Mouse (Mus musculus) CH12.LX (cell line): Measurements from ENCODE around the gene Camta1. TPM values are rescaled to one million over a fixed set of nuclear protein-coding genes. Genes with fewer than 3 reads are reported as not detected.

Experiments
- DNase-seq: peaks from one replicate; pipeline ENCODE4 v3.0.0-alpha.2; 2013; ENCODE audit errors: extremely low read depth
- H3K27ac ChIP-seq: 2 replicates; pipeline ENCODE4 v1.5.1; 2012; ENCODE audit warnings: low read depth, mild to moderate bottlenecking, control low read depth, moderate library complexity; ENCODE audit not compliant: insufficient read depth
- H3K27me3 ChIP-seq: replicated peaks from 2 replicates; pipeline ENCODE3; 2012; ENCODE audit warnings: inconsistent platforms
- H3K36me3 ChIP-seq, 2 experiments: replicated peaks in 1 of 2; 2 replicates each; pipeline versions ENCODE3 to v1.6.1; 2012; ENCODE audit warnings: inconsistent platforms in 1 of 2, low read length in 1 of 2, mild to moderate bottlenecking in 1 of 2, mixed read lengths in 1 of 2, moderate library complexity in 1 of 2; ENCODE audit not compliant: control insufficient read depth in 1 of 2, insufficient read depth in 1 of 2
- H3K4me1 ChIP-seq, 2 experiments: 2 replicates each; pipeline ENCODE4 v1.6.1; 2012; ENCODE audit warnings: inconsistent platforms in 1 of 2, moderate library complexity in 1 of 2; ENCODE audit not compliant: insufficient read depth in 2 of 2, control insufficient read depth in 1 of 2
- H3K4me2 ChIP-seq: 2 replicates; pipeline ENCODE4 v1.6.1; 2012; ENCODE audit warnings: low read depth, mild to moderate bottlenecking, control low read depth; ENCODE audit not compliant: poor library complexity, insufficient read depth, severe bottlenecking
- H3K4me3 ChIP-seq, 3 experiments: fragments of 150-350 bp in 1 of 3; sonication (generic) in 1 of 3; replicated peaks in 1 of 3; 2 replicates each; pipeline versions ENCODE3 to v1.5.1; 2011 to 2012; ENCODE audit warnings: low read depth in 2 of 3, low read length in 2 of 3, mild to moderate bottlenecking in 2 of 3, moderate library complexity in 2 of 3, control low read depth in 1 of 3, improper control_type of control experiment in 1 of 3, inconsistent platforms in 1 of 3, mixed read lengths in 1 of 3; ENCODE audit not compliant: poor library complexity in 1 of 3
- H3K79me2 ChIP-seq: replicated peaks from 2 replicates; pipeline ENCODE4 v1.6.1; 2012; ENCODE audit warnings: mild to moderate bottlenecking, moderate library complexity; ENCODE audit not compliant: control insufficient read depth, poor library complexity, insufficient read depth, severe bottlenecking; ENCODE audit errors: extremely low read depth
- H3K9ac ChIP-seq: 2 replicates; pipeline ENCODE4 v1.6.1; 2012; ENCODE audit warnings: low read depth, mild to moderate bottlenecking, control low read depth, moderate library complexity; ENCODE audit not compliant: insufficient read depth
- H3K9me3 ChIP-seq: replicated peaks from 2 replicates; pipeline ENCODE3; 2012; ENCODE audit warnings: low read length, inconsistent platforms, mixed read lengths
- BHLHE40 ChIP-seq: IDR thresholded peaks from 2 replicates; pipeline ENCODE4 v1.6.1; 2011; ENCODE audit warnings: mild to moderate bottlenecking, low read depth, low read length, improper control_type of control experiment
- CHD1 ChIP-seq: IDR thresholded peaks from 2 replicates; pipeline ENCODE4 v1.6.1; 2012; ENCODE audit warnings: low read depth, low read length, improper control_type of control experiment, inconsistent platforms
- CHD2 ChIP-seq: IDR thresholded peaks from 2 replicates; pipeline ENCODE4 v1.6.1; 2011; ENCODE audit warnings: low read length, improper control_type of control experiment
- CTCF ChIP-seq, 2 experiments: IDR thresholded peaks in 1 of 2; conservative IDR thresholded peaks in 1 of 2; 2 replicates each; pipeline ENCODE4 v1.5.1; 2011 to 2012; ENCODE audit warnings: low read depth in 2 of 2, low read length in 2 of 2, improper control_type of control experiment in 1 of 2, inconsistent platforms in 1 of 2, mild to moderate bottlenecking in 1 of 2, moderate library complexity in 1 of 2
- EP300 ChIP-seq: IDR thresholded peaks from 2 replicates; pipeline ENCODE4 v1.6.1; 2011; ENCODE audit warnings: low read length, improper control_type of control experiment
- HCFC1 ChIP-seq: IDR thresholded peaks from 2 replicates; pipeline ENCODE4 v1.6.1; 2012; ENCODE audit warnings: low read depth, mild to moderate bottlenecking, inconsistent platforms, low read length, improper control_type of control experiment
- IRF4 ChIP-seq: IDR thresholded peaks from 2 replicates; pipeline ENCODE4 v1.6.1; 2014; ENCODE audit warnings: low read depth, mild to moderate bottlenecking, inconsistent platforms, low read length, improper control_type of control experiment
- JUN ChIP-seq: IDR thresholded peaks from 2 replicates; pipeline ENCODE4 v1.6.1; 2011; ENCODE audit warnings: low read depth, mild to moderate bottlenecking, low read length, improper control_type of control experiment, moderate library complexity; ENCODE audit not compliant: insufficient read depth
- JUND ChIP-seq: conservative IDR thresholded peaks from 2 replicates; pipeline ENCODE4 v1.6.1; 2011; ENCODE audit warnings: low read depth, low read length, improper control_type of control experiment
- KAT2A ChIP-seq: IDR thresholded peaks from 2 replicates; pipeline ENCODE4 v1.6.1; 2012; ENCODE audit warnings: low read length, improper control_type of control experiment, inconsistent platforms; ENCODE audit not compliant: insufficient replicate concordance
- MAFK ChIP-seq: IDR thresholded peaks from 2 replicates; pipeline ENCODE4 v1.6.1; 2011; ENCODE audit warnings: low read length, improper control_type of control experiment; ENCODE audit not compliant: insufficient replicate concordance
- MAZ ChIP-seq: IDR thresholded peaks from 2 replicates; pipeline ENCODE4 v1.6.1; 2012; ENCODE audit warnings: low read depth, mild to moderate bottlenecking, inconsistent platforms, low read length, improper control_type of control experiment, moderate library complexity
- MEF2A ChIP-seq: IDR thresholded peaks from 2 replicates; pipeline ENCODE4 v1.6.1; 2014; ENCODE audit warnings: low read depth, mild to moderate bottlenecking, inconsistent platforms, low read length, improper control_type of control experiment, borderline replicate concordance
- MXI1 ChIP-seq: IDR thresholded peaks from 2 replicates; pipeline ENCODE4 v1.6.1; 2011; ENCODE audit warnings: mild to moderate bottlenecking, low read depth, low read length, improper control_type of control experiment
- MYC ChIP-seq: IDR thresholded peaks from 2 replicates; pipeline ENCODE4 v1.6.1; 2011; ENCODE audit warnings: low read depth, mild to moderate bottlenecking, improper control_type of control experiment, low read length
- NELFE ChIP-seq: IDR thresholded peaks from 2 replicates; pipeline ENCODE4 v1.6.1; 2011; ENCODE audit warnings: low read depth, low read length, improper control_type of control experiment
- RAD21 ChIP-seq: IDR thresholded peaks from 2 replicates; pipeline ENCODE4 v1.6.1; 2011; ENCODE audit warnings: low read depth, mild to moderate bottlenecking, low read length, improper control_type of control experiment, moderate library complexity
- SIN3A ChIP-seq: IDR thresholded peaks from 2 replicates; pipeline ENCODE4 v1.6.1; 2012; ENCODE audit warnings: low read length, improper control_type of control experiment, inconsistent platforms
- TBP ChIP-seq: conservative IDR thresholded peaks from 2 replicates; pipeline ENCODE4 v1.6.1; 2011; ENCODE audit warnings: low read depth, low read length, improper control_type of control experiment
- TCF12 ChIP-seq: IDR thresholded peaks from 2 replicates; pipeline ENCODE4 v1.6.1; 2014; ENCODE audit warnings: low read depth, mild to moderate bottlenecking, inconsistent platforms, low read length, improper control_type of control experiment
- USF1 ChIP-seq: IDR thresholded peaks from 2 replicates; pipeline ENCODE4 v1.6.1; 2014; ENCODE audit warnings: low read depth, mild to moderate bottlenecking, inconsistent platforms, low read length, improper control_type of control experiment
- USF2 ChIP-seq: conservative IDR thresholded peaks from 2 replicates; pipeline ENCODE4 v1.6.1; 2011; ENCODE audit warnings: low read depth, low read length, improper control_type of control experiment
- ZKSCAN1 ChIP-seq: IDR thresholded peaks from 2 replicates; pipeline ENCODE4 v1.6.1; 2012; ENCODE audit warnings: low read depth, inconsistent platforms, low read length, improper control_type of control experiment, borderline replicate concordance
- ZNF384 ChIP-seq: IDR thresholded peaks from 2 replicates; pipeline ENCODE4 v1.6.1; 2012; ENCODE audit warnings: low read depth, low read length, improper control_type of control experiment, inconsistent platforms
- dilution Hi-C: fragments of 300-500 bp; cut with MboI; formaldehyde crosslinking; loops from 2 replicates; pipeline ENCODE4 v1.14.3; 2020; ENCODE audit warnings: low sequenced_read_pairs; ENCODE audit not compliant: extremely low pct_unique_long_range_greater_than_20kb, extremely low pct_ligation_motif_present
- in situ Hi-C: fragments of 300-500 bp; cut with MboI; formaldehyde crosslinking; loops from 3 replicates; pipeline ENCODE4 v1.14.3; 2019; ENCODE audit warnings: low sequenced_read_pairs, low pct_ligation_motif_present, low pct_unique_long_range_greater_than_20kb, mixed read lengths
- polyA plus RNA-seq: library from polyadenylated mRNA; unstranded; fragments of >175 nt; gene quantifications from 2 replicates; pipeline ENCODE4 v1.2.1, GENCODE M21; 2012; ENCODE audit warnings: low read depth; ENCODE audit not compliant: insufficient read length
- total RNA-seq, 2 experiments: library from RNA; depleted of rRNA; stranded (reverse); fragments of 300-350 nt in 1 of 2; fragments of >200 nt in 1 of 2; gene quantifications; 2 replicates each; pipeline ENCODE4 v1.2.3; 2012 to 2014

Camta1 gene
- total and polyA plus RNA-seq, 3 experiments, result 9.9 to 32.5 (median 15.3) TPM

DNA sequence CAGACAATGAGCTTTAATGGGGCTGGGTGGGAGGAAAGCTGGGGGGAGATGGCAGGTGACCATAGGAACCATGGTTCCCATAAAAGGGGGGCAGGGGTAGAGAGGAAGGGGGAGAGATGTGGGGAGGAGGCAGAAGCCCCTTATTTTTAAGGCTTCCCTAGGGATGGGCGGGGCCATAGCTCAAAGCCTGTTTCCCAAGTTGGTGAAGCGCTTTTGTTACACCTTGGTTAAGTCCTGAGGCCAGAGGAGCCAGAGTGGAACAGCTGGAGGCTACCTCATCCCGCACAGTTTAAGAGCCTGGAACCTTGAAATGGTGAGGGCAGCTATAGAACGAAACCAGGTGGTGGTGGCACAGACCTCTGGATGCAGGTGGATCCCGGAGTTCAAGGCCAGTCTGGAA, 973.8 kb downstream of the Camta1 start:
- no peak overlapping the region for H3K27ac ChIP-seq
- dilution Hi-C loops (no loop called here), in situ Hi-C loops (no loop called here)
- H3K4me1 ChIP-seq, result no peaks in the 10 kb centered on the region
- no peak overlapping the region for H3K4me2 ChIP-seq
- no peaks in the 10 kb centered on the region for H3K79me2 ChIP-seq
- no peaks in the 10 kb centered on the region for H3K27me3 ChIP-seq
- H3K4me3 ChIP-seq, result no peak overlapping the region
- no peak for DNase-seq
- TF ChIP-seq TBP (no peak), CTCF (conservative IDR thresholded peaks at IDR 0.05 in 1 of 2, IDR thresholded peaks at IDR 0.05 in 1 of 2; ENCODE audit: low read depth in 2 of 2, low read length in 2 of 2) (no peak), KAT2A (no peak)
- H3K9ac ChIP-seq, result no peak overlapping the region
- H3K36me3 ChIP-seq, result no peaks in the 10 kb centered on the region
- H3K9me3 ChIP-seq, result no peaks in the 10 kb centered on the region

GRCm38 (mm10) chr4:150882632-150883031, 979.0 kb downstream of the Camta1 start:
- H3K27me3 ChIP-seq, result no peaks in the 10 kb centered on the region
- H3K4me3 ChIP-seq, result no peak overlapping the region
- H3K4me2 ChIP-seq, result no peak overlapping the region
- in situ Hi-C loops (no loop called here), dilution Hi-C loops (no loop called here)
- peaks cover 13% of the 10 kb centered on the region for H3K9me3 ChIP-seq
- H3K36me3 ChIP-seq, result no peaks in the 10 kb centered on the region
- no peak for DNase-seq
- H3K27ac ChIP-seq, result no peak overlapping the region
- no peak overlapping the region for H3K9ac ChIP-seq
- no peaks in the 10 kb centered on the region for H3K79me2 ChIP-seq
- no peaks in the 10 kb centered on the region for H3K4me1 ChIP-seq
- TF ChIP-seq TCF12, result no peak
- TF ChIP-seq BHLHE40, result no peak
- no peak for TF ChIP-seq CHD2
- TF ChIP-seq HCFC1, result no peak
- no peak for TF ChIP-seq MEF2A
- TF ChIP-seq EP300, result no peak
- no peak for TF ChIP-seq ZNF384
- no peak for TF ChIP-seq SIN3A
- TF ChIP-seq JUN, result no peak
- no peak for TF ChIP-seq USF2
- no peak for TF ChIP-seq MAZ
- TF ChIP-seq KAT2A, result no peak
- TF ChIP-seq TBP, result no peak

DNA sequence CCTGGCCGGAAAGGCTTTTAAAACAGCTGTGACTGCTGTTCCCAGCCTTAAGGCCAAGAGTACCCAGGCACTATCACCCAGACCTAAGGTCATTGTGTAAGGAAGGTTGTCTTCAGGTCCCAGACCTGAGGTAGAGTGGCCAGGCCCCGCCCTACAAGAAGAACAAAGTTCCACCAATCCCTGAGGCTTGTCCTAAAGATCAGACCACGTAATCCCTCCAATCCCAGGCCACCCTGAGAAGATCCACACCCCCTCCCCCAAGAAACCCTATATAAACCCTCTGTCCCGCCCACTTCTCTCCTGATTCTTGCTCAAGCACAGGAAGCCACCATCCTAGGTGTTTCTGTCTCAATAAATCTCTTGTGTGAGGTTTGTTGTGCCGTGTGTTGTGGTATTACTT, 981.3 kb downstream of the Camta1 start:
- dilution Hi-C loops (no loop called here), in situ Hi-C loops (no loop called here)
- Histone ChIP-seq H3K27me3 (no peaks in the 10 kb centered on the region), H3K4me3 (no peak overlapping the region), H3K4me1 (no peaks in the 10 kb centered on the region), H3K9me3 (peaks cover 13% of the 10 kb centered on the region), H3K27ac (no peak overlapping the region), H3K9ac (no peak overlapping the region), H3K36me3 (no peaks in the 10 kb centered on the region), H3K4me2 (no peak overlapping the region), H3K79me2 (no peaks in the 10 kb centered on the region)
- no peak for DNase-seq
- no peak for TF ChIP-seq RAD21
- no peak for TF ChIP-seq MAFK
- TF ChIP-seq KAT2A, result no peak
- no peak for TF ChIP-seq JUND
- TF ChIP-seq ZKSCAN1, result no peak
- no peak for TF ChIP-seq USF1
- TF ChIP-seq CHD2, result no peak
- TF ChIP-seq CHD1, result no peak
- no peak for TF ChIP-seq EP300
- TF ChIP-seq MYC, result no peak
- TF ChIP-seq MAZ, result no peak
- no peak for TF ChIP-seq MXI1
- no peak for TF ChIP-seq IRF4
- no peak for TF ChIP-seq NELFE
- no peak for TF ChIP-seq CTCF (conservative IDR thresholded peaks at IDR 0.05 in 1 of 2, IDR thresholded peaks at IDR 0.05 in 1 of 2; ENCODE audit: low read depth in 2 of 2, low read length in 2 of 2)
